Mouse (Mus musculus): ENCODE data around the gene Unc45b. TPM values are rescaled to one million over a fixed set of nuclear protein-coding genes. Genes with fewer than 3 reads are reported as not detected.

Gene Unc45b
- polyA plus RNA-seq, 1 experiment from 2014 or later: 8.2 TPM

DNA sequence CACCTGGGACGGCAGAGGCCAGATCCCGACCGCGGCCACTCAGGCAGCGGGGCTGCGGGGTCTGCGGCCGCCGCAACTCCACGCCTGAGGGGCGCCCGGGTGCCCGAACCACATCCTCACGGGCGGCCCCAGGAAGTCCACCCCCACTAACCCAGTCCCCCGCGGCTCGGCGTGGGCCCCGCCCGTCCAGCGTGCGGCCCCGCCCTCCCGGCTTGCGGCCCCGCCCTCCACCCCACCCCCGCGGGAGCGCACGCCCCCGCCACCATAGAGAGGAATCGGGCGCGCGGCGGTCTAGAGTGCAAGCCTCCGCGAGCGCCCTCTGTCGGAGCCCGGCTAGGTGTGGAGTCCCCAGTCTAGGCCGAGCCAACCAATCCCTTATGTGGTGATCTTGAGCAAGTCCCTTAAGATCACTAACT lies 39.3 kb upstream of the Unc45b start, which contains the start of gene Rffl:
Gene Rffl (minus strand): TSS at position 180 of the 416 bp plus-strand sequence.
- Histone ChIP-seq H3K27ac (peak within 1 kb of the TSS; percentile 67), H3K9me3 (no peaks in the 10 kb centered on the region), H3K4me3 (peak within 1 kb of the TSS; percentile 83), H3K27me3 (no peaks in the 10 kb centered on the region), H3K36me3 (no peaks in the 10 kb centered on the region), H3K4me2 (replicated peaks) (peak within 1 kb of the TSS; percentile 86), H3K9ac (peak within 1 kb of the TSS; percentile 77), H3K4me1 (no peaks in the 10 kb centered on the region)
- 1% methylated on average over 32 of the region's 43 CpGs for WGBS
- ATAC-seq (ENCODE audit: insufficient number of reproducible peaks, insufficient read depth, low FRiP score, low TSS enrichment): peak; percentile 93

DNA sequence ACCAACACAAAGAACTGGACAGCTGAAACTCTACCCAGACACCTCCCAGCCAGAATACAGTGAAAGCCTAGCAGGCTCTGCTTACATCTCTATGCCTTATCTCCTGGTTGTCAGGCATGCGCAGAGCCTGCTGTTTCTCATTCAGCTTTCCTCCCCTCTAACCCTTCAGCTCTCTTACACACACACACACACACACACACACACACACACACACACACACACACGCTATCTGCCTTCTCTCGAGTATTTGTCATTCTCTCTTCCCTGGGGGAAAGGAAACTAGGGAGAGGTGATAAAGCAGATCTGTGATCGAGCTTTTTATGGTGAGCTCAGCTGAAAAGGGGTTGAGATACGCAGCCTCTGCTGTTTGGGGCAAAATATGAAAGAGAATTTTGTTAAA lies 35.4 kb upstream of the Unc45b start:
- 80% methylated on average over 5 of the region's 5 CpGs for WGBS
- no peak overlapping the region for H3K4me2 ChIP-seq (replicated peaks)
- no peak overlapping the region for H3K27ac ChIP-seq
- H3K36me3 ChIP-seq: 0 out of 2 replicates have a peak, but pooled peaks cover 2% of the 10 kb centered on the region
- no peaks in the 10 kb centered on the region for H3K27me3 ChIP-seq
- H3K9ac ChIP-seq: peak overlapping the region; percentile 10; the same call in 1 of the 2 replicates
- H3K4me1 ChIP-seq: no peaks in the 10 kb centered on the region
- H3K4me3 ChIP-seq: no peak overlapping the region
- no peaks in the 10 kb centered on the region for H3K9me3 ChIP-seq
- no peak for ATAC-seq (ENCODE audit: insufficient number of reproducible peaks, insufficient read depth, low FRiP score, low TSS enrichment)

DNA sequence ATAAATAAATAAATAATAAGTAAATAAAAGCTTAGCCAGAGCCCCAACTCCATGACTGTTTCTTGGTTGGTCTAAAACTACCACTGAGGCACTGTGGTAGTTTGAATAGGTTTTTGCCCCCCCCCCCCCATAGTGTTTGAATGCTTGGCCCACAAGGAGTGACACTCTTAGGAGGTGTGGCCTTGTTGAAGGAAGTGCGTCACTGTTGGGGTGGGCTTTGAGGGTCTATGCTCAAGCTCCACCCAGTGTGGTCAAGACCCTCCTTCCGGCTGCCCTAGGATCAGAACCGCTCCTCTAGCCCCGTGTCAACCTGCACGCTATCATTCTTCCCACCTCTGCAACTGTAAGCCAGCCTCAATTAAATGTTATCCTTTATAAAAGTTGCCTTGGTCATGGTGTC lies 34.7 kb upstream of the Unc45b start:
- WGBS: over 99% methylated on average over 5 of the region's 5 CpGs
- Histone ChIP-seq H3K27ac (no peak overlapping the region), H3K9me3 (no peaks in the 10 kb centered on the region), H3K36me3 (0 out of 2 replicates have a peak, but pooled peaks cover 5% of the 10 kb centered on the region), H3K4me2 (replicated peaks) (no peak overlapping the region), H3K4me1 (no peaks in the 10 kb centered on the region), H3K9ac (no peak overlapping the region), H3K4me3 (no peak overlapping the region), H3K27me3 (no peaks in the 10 kb centered on the region)
- no peak for ATAC-seq (ENCODE audit: insufficient number of reproducible peaks, insufficient read depth, low FRiP score, low TSS enrichment)

DNA sequence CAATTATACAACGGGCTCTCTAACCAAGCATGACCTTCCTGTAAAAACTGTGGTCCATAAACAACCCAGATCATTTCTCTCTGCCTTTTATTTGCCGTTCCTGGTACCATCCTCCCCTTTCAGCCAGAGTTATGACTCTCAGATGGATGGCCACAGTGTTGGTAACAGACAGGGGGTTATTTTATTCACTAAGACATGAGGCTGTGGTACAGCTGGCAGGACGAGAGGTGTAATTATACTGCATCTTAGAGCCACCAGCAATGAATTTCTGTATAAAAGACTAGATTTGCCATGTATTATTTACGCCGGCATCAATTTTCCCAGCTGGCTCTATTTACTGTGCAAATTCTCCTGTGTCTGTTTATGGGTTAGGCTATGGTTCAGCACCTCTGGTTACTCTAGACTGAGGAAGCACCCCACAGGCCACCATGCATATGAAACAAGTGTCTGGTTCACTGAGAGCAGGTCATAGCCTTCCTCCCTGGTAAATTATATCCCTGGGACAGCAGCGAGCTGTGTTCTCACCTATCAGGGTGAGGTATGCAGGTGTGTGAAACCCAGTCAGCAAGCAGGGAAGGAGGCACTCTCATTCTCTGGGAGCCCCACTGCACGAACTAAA lies 32.5 kb upstream of the Unc45b start:
- H3K36me3 ChIP-seq: 0 out of 2 replicates have a peak, but pooled peaks cover 11% of the 10 kb centered on the region
- no peak overlapping the region for H3K4me2 ChIP-seq (replicated peaks)
- H3K9me3 ChIP-seq: no peaks in the 10 kb centered on the region
- 80% methylated on average over 7 of the region's 7 CpGs for WGBS
- no peak for ATAC-seq (ENCODE audit: insufficient number of reproducible peaks, insufficient read depth, low FRiP score, low TSS enrichment)
- H3K4me3 ChIP-seq: no peak overlapping the region
- H3K27ac ChIP-seq: no peak overlapping the region
- H3K27me3 ChIP-seq: no peaks in the 10 kb centered on the region
- H3K9ac ChIP-seq: no peak overlapping the region
- H3K4me1 ChIP-seq: no peaks in the 10 kb centered on the region

DNA sequence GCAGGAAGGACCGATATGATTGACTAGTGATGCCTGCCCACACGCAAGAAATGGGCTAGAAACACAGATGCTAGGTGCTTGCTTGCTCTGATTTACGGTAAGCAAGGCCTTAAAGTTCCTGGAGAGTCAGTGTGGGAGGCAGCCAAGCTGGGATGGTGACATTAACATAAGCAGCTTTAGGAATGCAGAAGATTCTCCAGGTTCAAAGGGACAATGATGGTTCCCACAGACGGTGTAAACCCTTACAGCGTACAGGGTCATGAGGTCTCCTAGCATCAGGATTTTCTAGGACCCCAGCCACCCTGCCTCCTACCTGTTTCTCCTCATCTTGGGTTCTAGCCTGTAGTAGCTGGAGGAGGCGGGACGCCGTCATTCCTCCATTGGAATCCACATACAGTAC lies 27.2 kb upstream of the Unc45b start:
- no peak for ATAC-seq (ENCODE audit: insufficient number of reproducible peaks, insufficient read depth, low FRiP score, low TSS enrichment)
- H3K36me3 ChIP-seq: 0 out of 2 replicates have a peak, but pooled peaks cover 11% of the 10 kb centered on the region
- H3K27me3 ChIP-seq: no peaks in the 10 kb centered on the region
- no peak overlapping the region for H3K27ac ChIP-seq
- no peaks in the 10 kb centered on the region for H3K9me3 ChIP-seq
- WGBS: 69% methylated on average over 8 of the region's 8 CpGs
- no peak overlapping the region for H3K4me3 ChIP-seq
- no peak overlapping the region for H3K4me2 ChIP-seq (replicated peaks)
- H3K9ac ChIP-seq: no peak overlapping the region
- peaks cover under 1% of the 10 kb centered on the region; the same call in 1 of the 2 replicates for H3K4me1 ChIP-seq

DNA sequence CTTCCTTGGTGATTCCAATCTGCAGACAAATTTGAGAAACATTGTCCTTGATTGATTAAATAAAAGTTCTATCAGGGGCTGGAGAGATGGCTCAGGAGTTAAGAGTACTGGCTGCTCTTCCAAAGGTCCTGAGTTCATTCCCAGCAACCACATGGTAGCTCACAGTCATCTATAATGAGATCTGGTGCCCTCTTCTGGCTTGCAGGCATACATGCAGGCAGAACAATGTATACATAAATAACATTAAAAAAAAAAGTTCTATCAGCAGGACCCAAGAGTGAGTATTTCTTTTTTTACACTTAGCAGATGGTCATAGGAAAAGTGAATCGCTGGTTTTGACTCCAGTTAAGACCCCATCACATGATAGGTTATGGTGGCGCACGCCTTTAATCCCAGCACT lies 23.8 kb upstream of the Unc45b start:
- H3K9me3 ChIP-seq: no peaks in the 10 kb centered on the region
- 0 out of 2 replicates have a peak, but pooled peaks cover 6% of the 10 kb centered on the region for H3K36me3 ChIP-seq
- H3K27ac ChIP-seq: no peak overlapping the region
- peaks cover 17% of the 10 kb centered on the region for H3K4me1 ChIP-seq
- H3K27me3 ChIP-seq: no peaks in the 10 kb centered on the region
- no peak overlapping the region for H3K4me2 ChIP-seq (replicated peaks)
- no peak overlapping the region for H3K9ac ChIP-seq
- 83% methylated on average over 3 of the region's 3 CpGs for WGBS
- H3K4me3 ChIP-seq: no peak overlapping the region
- no peak for ATAC-seq (ENCODE audit: insufficient number of reproducible peaks, insufficient read depth, low FRiP score, low TSS enrichment)

DNA sequence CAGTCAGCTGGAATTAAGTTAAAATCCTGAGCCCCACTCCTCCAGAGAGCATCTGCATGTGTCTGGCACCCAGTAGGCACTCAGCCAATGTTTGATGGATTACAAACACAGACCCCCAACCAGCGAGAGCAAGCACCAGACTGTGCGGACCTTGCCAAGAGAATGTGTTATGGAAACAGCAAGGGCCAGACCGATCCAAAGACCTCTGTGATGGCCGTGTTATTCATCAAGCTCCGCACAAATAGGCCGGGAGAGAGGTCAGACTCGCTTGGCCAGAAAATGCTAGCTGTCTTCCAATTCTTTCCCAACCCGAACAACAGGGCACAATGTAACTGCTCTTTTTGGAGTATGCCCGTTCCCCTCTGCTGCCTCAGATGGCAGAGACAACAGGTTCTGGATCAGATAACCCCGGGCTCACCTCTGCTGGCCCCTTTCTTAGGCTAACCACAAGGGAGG lies 21.8 kb upstream of the Unc45b start:
- 68% methylated on average over 10 of the region's 10 CpGs for WGBS
- H3K36me3 ChIP-seq: no peaks in the 10 kb centered on the region
- H3K9ac ChIP-seq: no peak overlapping the region
- H3K4me1 ChIP-seq: peaks cover 17% of the 10 kb centered on the region
- 0 out of 2 replicates have a peak overlapping the region, but pooled peaks have one; percentile 3 for H3K4me2 ChIP-seq (replicated peaks)
- ATAC-seq (ENCODE audit: insufficient number of reproducible peaks, insufficient read depth, low FRiP score, low TSS enrichment): no peak
- no peak overlapping the region for H3K27ac ChIP-seq
- H3K4me3 ChIP-seq: no peak overlapping the region
- no peaks in the 10 kb centered on the region for H3K9me3 ChIP-seq
- no peaks in the 10 kb centered on the region for H3K27me3 ChIP-seq

DNA sequence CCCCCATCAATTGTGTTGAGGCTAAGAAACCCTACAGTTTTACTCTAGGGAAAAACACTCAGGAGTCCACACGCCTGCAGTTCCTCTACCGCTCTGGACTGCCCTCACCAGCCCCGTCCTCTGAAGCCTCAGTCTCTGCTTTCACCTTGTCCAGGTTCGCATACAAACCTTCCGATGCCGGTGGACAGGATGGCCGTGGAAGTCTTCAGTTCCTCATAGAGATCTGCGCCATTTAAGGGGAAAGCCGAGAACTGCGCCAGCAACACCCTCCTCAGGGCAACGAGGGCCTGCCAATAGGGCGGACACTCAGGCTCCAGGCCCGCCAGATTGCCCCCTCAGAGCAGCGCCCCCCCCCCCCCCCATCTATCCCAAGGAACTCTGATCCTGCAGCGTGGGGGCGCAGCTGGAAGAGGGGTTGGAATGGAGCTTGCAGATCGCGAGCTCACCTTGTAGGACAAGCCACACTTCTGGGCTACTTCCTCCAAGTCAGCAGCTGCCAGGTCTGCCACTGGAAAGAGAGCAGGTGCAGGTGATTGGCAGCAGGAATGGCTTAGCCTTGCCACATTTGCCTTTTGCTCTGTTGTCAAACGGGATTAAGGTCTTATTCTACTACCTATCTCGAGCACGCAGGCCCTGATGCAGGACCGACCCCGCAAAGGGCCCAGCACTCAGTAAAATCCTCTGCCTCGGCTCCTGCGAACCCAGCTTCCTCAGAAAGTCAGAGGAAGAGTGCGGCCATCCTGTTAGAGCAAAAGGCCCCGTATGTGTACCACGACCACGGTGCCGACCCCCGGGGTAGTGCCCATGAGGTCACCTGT lies 20.6 kb upstream of the Unc45b start:
- H3K36me3 ChIP-seq: no peaks in the 10 kb centered on the region

DNA sequence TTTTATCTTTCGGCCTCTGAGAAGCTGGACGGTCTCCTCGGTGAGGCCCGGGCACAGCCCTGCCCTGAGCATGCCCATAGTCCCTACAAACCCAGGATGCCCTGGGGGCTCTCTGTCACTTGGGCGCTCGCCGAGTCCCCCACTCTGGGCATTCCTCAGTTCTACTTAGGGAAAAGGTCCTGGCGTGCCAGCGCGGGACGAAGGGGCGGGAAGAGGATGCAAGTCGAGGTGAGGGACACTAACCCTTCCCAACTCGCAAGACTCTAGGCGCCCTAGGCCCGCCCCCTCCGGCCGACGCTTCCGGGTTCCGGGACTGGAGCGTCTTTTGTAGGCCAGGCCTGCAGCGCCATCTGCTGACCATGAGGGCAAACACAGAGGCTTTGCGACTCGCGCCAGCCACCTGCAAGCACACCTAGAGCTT lies 20.0 kb upstream of the Unc45b start, which contains the start of gene Rad51d:
Gene Rad51d (minus strand): TSS at position 273 of the 421 bp plus-strand sequence.
- peak within 1 kb of the TSS; percentile 85 for H3K4me2 ChIP-seq (replicated peaks)
- H3K9ac ChIP-seq: peak within 1 kb of the TSS; percentile 60
- ATAC-seq (ENCODE audit: insufficient number of reproducible peaks, insufficient read depth, low FRiP score, low TSS enrichment): peak; percentile 81
- peak within 1 kb of the TSS; percentile 72 for H3K4me3 ChIP-seq
- H3K9me3 ChIP-seq: no peaks in the 10 kb centered on the region
- no peaks in the 10 kb centered on the region for H3K27me3 ChIP-seq
- no peak within 1 kb of the TSS for H3K27ac ChIP-seq
- H3K4me1 ChIP-seq: peaks cover 17% of the 10 kb centered on the region
- under 1% methylated on average over 26 of the region's 26 CpGs for WGBS
- no peaks in the 10 kb centered on the region for H3K36me3 ChIP-seq

More for the DNA sequence above, 20.6 kb upstream of the Unc45b start:
- peaks cover 17% of the 10 kb centered on the region for H3K4me1 ChIP-seq
- H3K9me3 ChIP-seq: no peaks in the 10 kb centered on the region
- peak overlapping the region; percentile 60 for H3K9ac ChIP-seq
- WGBS: 7% methylated on average over 31 of the region's 31 CpGs
- peak overlapping the region; percentile 72 for H3K4me3 ChIP-seq
- peak; percentile 30; the same call in 1 of the 2 replicates for ATAC-seq (ENCODE audit: insufficient number of reproducible peaks, insufficient read depth, low FRiP score, low TSS enrichment)
- H3K27me3 ChIP-seq: no peaks in the 10 kb centered on the region
- peak overlapping the region; percentile 85 for H3K4me2 ChIP-seq (replicated peaks)
- H3K27ac ChIP-seq: no peak overlapping the region

DNA sequence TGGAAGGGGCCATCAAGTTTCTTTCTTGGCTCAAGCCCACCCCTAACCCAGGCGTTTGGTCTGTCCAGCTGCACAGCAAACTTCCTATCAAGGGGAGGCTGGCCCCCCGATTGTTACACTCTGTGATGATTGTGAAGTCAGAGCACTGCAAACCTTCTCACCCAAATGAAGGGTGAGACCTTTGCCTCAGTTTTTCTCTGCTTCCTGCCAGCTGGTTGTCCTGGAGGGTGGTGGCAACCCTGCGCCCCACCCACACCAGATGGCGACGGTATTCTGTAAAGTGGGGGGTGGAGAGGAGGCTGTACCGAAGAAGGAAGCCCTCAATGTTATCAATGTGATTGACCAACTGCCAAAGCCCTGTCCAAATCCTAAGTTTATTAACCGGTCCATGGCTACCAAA lies 18.4 kb upstream of the Unc45b start, which contains the start of gene Fndc8:
Gene Fndc8 (plus strand): TSS at position 189 of the 400 bp plus-strand sequence.
- H3K4me1 ChIP-seq: peaks cover 17% of the 10 kb centered on the region
- no peak within 1 kb of the TSS for H3K4me2 ChIP-seq (replicated peaks)
- H3K9me3 ChIP-seq: no peaks in the 10 kb centered on the region
- no peaks in the 10 kb centered on the region for H3K27me3 ChIP-seq
- H3K9ac ChIP-seq: no peak within 1 kb of the TSS
- H3K36me3 ChIP-seq: no peaks in the 10 kb centered on the region
- WGBS: 64% methylated on average over 7 of the region's 7 CpGs
- no peak within 1 kb of the TSS for H3K4me3 ChIP-seq
- H3K27ac ChIP-seq: no peak within 1 kb of the TSS
- no peak for ATAC-seq (ENCODE audit: insufficient number of reproducible peaks, insufficient read depth, low FRiP score, low TSS enrichment)

DNA sequence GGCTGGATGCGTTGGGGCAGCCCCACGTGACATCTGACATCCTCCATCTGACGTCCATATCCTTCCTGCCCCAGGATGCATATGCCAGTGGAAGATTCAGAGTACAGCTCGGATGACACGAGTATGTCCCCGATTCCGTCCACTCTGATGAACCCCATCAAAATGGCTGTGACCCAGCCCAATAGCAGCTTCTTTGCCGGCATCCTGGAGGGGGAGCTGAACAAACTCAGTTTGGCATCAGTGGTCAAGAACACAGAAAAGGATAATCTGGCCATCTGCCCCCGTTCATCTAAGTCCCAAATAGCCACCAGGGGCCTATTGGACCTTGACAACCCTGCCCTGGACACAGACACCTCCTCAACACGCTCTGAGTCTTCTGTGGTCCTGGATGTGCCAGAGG lies 12.9 kb upstream of the Unc45b start:
- H3K4me3 ChIP-seq: no peak overlapping the region
- H3K27me3 ChIP-seq: no peaks in the 10 kb centered on the region
- no peak for ATAC-seq (ENCODE audit: insufficient number of reproducible peaks, insufficient read depth, low FRiP score, low TSS enrichment)
- 87% methylated on average over 10 of the region's 10 CpGs for WGBS
- no peak overlapping the region for H3K9ac ChIP-seq
- H3K4me1 ChIP-seq: no peaks in the 10 kb centered on the region
- H3K36me3 ChIP-seq: peaks cover 38% of the 10 kb centered on the region
- no peak overlapping the region for H3K4me2 ChIP-seq (replicated peaks)
- no peak overlapping the region for H3K27ac ChIP-seq
- H3K9me3 ChIP-seq: no peaks in the 10 kb centered on the region
